Mouse (Mus musculus) splenic B cell, adult 2 months (primary cell): Measurements from ENCODE around the gene Fgd3.
A peak's percentile ranks its signal among the peaks of the same experiment; 100 is the strongest.

ENCODE experiments used
- DNase-seq: peaks from one replicate; pipeline ENCODE4 v3.0.0-alpha.2; 2011; ENCODE audit warnings: low read depth, low spot score
- H3K27me3 ChIP-seq: 2 replicates; pipeline ENCODE4 v1.6.1; 2012; ENCODE audit warnings: mild to moderate bottlenecking, low read length, moderate library complexity, mixed read lengths; ENCODE audit not compliant: control insufficient read depth, poor library complexity, insufficient read depth, severe bottlenecking
- H3K36me3 ChIP-seq: 2 replicates; pipeline ENCODE4 v1.6.1; 2012; ENCODE audit warnings: mild to moderate bottlenecking, low read length, moderate library complexity, mixed read lengths; ENCODE audit not compliant: control insufficient read depth, poor library complexity, insufficient read depth, severe bottlenecking

Fgd3 gene

DNA sequence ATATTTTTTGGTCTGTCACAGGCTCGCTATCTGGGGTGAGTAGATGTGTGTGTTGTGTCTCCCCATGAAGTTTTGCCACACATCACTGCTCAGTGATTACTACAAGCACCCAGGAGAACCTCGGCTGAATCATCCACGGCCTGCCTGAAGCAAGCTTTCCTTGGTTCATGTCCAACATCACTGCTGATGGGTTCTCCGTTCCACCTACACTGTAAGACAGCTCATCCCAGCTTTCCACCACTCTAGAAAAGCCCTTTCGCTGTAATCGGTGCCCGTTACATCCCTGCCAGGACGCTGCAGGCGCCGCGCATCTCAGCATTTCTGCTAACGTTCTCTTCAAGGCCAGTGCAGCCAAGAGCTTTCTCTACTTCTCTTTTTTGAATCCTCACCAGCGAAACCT, 67.4 kb downstream of the Fgd3 start:
- Histone ChIP-seq H3K27me3 (no peaks in the 10 kb centered on the region), H3K36me3 (no peaks in the 10 kb centered on the region)
- DNase-seq: no peak

DNA sequence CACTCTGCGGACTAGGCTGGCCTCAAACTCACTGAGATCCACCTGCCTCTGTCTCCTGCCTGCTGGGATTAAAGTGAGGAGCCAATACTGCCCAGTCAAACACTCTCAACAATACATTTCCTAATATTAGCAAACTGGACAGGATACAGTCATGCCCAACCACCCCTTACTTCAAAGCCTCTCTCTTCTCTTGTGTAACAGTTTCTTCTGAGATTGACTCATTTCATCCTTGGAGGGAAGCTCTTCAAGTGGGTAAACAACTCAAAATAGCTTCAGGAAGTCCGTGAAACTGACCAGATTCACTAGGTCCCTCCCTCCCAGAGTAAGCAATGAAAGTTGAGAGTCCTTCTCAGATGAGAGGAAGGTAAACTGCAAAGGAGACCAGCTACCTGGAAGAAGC, 68.0 kb downstream of the Fgd3 start:
- no peaks in the 10 kb centered on the region for H3K27me3 ChIP-seq
- DNase-seq: no peak
- H3K36me3 ChIP-seq: no peaks in the 10 kb centered on the region

DNA sequence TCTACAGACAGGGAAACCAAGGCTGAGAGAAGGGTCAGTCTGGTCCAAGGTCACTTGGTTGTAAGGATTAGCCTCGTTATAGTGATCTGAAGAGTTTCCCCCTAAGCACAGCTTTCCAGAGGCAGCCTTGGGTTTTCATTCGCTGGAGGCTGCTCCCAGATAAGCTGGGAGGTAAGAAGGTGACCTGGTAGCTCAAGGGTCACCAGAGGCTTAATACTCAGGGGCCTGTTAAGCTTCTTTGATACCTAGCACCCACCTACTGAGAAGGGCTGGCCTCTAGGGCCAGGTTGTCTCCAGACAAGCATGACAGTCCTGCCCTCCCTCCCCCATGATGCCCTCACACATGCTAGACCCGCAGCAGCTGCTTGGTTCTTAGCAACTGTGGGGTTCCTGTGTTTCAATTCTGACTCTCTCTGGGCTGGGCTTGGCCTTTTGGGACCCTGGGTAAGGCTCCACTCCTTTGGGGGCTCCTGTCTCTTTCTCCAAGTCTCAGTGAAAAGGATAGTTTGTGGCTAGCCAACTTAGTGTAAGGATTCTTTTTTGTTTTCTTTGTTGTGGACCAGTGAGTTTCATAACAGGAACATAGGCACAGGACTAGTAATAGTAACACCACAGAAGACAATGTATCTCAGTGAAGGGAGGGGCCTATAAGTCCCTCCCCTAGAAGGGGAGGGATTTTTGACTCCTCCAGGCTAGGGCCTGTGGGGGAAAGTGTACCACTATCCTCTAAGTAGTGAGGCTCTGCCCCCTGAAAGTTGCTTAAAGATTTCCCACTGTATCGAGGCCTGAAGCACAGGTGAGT, 69.2 kb downstream of the Fgd3 start:
- peak; percentile 74 for DNase-seq
- H3K36me3 ChIP-seq: no peaks in the 10 kb centered on the region
- H3K27me3 ChIP-seq: no peaks in the 10 kb centered on the region

DNA sequence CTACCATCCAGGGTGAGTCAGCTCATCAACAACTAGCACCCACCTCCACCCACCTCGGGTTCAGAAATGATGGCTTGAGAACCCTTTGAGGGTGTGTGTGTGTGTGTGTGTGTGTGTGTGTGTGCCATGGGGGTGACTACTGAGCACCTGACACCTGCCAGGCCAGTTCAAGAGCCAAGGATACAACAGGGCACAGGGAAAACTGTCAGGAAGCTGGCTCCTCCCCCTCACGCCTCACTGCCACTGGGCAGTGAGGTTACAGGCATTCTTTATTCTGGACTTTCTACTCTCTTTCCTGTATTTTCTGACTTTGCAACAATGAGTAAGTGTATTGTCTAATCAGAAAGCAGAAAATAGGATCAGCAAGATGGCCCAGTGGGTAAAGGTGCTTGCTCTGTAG, 70.5 kb downstream of the Fgd3 start:
- no peaks in the 10 kb centered on the region for H3K36me3 ChIP-seq
- H3K27me3 ChIP-seq: no peaks in the 10 kb centered on the region
- no peak for DNase-seq

DNA sequence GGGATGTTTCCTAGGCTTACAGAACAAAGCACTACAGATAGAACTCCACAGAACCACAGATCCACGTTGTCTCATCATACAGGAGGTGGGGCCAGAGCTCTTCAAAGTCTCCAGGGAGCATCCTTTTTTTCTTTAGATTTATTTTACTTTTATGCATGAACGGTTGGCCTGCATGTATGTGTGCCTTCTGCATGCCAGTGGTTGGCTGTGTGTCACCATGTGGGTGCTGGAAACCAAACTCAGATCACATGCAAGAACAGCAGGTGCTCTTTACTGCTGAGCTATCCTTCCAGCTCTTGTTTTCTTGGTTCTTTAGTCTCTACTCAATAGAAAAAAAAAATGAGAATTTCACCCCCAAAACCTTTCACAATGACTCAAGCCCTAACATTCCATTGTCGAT, 71.2 kb downstream of the Fgd3 start:
- no peaks in the 10 kb centered on the region for H3K36me3 ChIP-seq
- peak; percentile 81 for DNase-seq
- no peaks in the 10 kb centered on the region for H3K27me3 ChIP-seq

DNA sequence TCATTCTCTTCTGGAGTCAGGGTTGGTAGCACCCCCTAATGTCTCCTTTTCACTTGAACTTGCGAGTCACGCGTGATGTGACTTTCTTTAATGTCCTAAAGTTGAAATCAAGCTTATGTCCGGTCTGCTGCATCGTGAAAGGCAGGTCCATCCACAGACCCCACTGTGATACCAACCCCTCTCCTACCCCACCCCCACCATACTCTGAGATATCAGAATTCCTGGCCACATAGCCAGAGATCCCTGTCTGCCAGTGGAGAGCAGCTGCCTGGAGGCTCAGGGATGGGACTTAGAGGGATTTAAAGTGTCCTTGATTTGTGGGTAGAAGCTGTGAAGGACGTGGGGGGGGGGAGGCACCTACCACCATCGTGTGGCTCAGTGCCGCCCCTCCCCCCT, 71.6 kb downstream of the Fgd3 start, which contains the start of gene Susd3:
TSS of gene Susd3 (minus strand) at position 240 of the 396 bp plus-strand sequence.
- no peaks in the 10 kb centered on the region for H3K27me3 ChIP-seq
- no peak for DNase-seq
- H3K36me3 ChIP-seq: no peaks in the 10 kb centered on the region

DNA sequence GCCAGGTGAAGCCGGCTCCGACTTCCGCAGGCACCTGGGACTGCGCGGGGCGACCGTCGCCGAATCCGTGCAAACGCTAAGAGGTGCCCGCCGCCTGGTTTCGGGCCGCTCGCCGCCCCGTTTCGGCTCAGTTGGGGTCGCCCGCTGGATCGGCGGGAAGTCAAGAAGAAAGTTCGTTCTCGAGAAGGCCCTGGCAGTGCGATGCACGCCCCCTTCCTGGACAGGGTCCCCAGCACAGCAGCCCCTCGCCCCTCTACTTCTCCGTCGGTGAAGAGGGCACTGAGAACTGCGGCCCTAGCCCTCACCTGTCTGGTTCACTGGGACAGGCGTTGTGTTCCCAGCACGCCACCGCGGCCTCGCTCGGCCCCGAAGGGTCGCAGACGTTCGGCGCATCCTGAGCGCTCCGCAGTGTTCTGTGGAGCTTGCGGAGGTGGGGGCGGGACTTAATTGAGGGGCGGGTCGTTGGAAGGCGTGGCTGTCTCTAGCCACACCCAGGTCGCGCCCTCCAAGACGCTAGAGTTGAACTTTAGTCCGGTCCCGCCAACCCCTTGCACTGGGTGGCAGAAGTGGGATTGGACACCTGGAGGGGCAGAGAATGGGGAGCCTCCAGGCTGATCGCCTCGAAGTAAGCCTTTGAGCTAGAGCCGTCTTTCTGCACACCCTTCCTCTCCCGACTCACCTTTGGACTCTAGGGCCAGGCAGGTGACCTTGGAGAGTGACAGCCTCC, 72.2 kb downstream of the Fgd3 start:
- peak; percentile 86 for DNase-seq
- H3K36me3 ChIP-seq: no peaks in the 10 kb centered on the region
- H3K27me3 ChIP-seq: no peaks in the 10 kb centered on the region

DNA sequence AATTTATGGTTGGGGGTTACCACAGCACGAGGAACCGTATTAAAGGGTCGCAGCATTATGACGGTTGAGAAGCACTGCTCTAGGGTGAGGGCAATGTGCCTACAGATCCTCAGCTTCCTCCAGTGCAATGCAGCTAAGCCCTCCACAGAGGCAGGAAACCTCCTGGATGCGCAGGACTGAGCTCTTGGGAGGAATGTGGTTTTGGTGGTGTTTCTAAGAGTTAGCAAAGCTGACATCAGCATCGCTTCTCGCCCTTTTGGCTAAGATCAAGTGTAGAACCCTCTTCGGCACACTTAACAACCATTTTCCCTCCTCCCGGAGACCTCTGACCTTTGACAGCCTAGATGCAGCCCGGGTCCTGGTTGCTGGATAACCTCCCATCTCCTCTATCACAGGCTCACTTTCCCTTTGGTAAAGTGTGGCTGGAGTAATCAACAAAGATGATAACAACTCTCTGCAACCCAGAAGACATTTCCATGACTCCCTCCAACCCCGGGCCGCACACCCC, 72.8 kb downstream of the Fgd3 start:
- Histone ChIP-seq H3K27me3 (no peaks in the 10 kb centered on the region), H3K36me3 (no peaks in the 10 kb centered on the region)
- DNase-seq: no peak

DNA sequence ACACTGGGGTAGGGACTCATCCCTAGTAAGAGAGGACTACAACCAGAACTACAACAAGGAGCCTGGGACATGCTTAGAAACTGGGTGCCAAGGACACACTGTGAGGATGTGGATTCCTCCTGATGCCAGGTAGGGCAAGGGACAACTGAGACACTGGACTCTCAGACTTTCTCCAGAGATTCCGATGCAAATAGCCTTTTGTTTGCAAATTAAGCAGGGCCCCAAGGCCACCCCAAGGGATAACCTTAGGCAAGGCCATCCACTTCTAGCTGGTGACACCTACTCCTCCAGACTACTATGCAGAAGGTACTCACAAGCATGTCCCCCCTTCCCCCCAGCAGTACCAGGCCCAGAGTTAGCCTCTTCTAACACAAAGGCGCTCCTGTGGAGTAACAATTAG, 73.5 kb downstream of the Fgd3 start:
- no peaks in the 10 kb centered on the region for H3K27me3 ChIP-seq
- H3K36me3 ChIP-seq: no peaks in the 10 kb centered on the region
- no peak for DNase-seq

DNA sequence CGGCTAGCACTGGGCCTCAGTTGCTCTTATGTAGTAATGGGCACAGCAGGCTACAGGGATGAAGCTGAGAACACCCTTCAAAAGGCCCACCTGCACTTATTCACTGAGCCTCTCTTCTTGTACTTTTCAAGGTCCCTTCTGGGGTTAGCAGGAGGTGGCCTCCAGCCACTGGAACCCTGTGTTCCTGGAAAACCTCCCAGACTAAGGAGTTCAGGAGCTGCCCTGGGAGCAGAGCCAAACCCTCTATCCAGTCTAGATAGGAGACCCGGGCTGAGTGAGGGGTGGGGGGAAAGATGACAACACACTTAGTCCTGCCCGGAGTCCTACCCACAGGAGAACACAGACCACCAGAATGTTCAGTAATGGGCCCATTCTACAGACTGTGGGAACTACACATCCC, 74.1 kb downstream of the Fgd3 start:
- DNase-seq: no peak
- H3K27me3 ChIP-seq: no peaks in the 10 kb centered on the region
- no peaks in the 10 kb centered on the region for H3K36me3 ChIP-seq

DNA sequence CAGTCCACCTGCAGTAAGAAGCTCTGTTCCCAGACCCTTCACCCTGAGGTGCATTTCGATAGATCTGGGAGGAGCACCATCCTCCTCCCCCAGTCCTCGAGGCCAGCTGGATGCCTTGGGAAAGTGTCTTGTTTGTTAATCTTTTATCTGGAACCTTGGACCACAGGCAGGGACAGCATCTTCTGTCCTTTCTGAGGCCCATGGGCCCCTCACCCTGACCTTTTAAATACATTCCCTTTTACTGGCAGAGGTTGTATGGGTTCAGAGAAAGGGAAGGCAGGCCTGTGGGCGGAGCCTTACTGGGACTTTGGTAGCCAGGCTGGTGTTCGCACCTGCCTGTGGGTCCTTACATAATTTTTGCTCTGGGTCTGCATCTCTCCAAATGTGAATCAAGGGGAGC, 74.9 kb downstream of the Fgd3 start:
- no peaks in the 10 kb centered on the region for H3K36me3 ChIP-seq
- no peak for DNase-seq
- H3K27me3 ChIP-seq: no peaks in the 10 kb centered on the region

DNA sequence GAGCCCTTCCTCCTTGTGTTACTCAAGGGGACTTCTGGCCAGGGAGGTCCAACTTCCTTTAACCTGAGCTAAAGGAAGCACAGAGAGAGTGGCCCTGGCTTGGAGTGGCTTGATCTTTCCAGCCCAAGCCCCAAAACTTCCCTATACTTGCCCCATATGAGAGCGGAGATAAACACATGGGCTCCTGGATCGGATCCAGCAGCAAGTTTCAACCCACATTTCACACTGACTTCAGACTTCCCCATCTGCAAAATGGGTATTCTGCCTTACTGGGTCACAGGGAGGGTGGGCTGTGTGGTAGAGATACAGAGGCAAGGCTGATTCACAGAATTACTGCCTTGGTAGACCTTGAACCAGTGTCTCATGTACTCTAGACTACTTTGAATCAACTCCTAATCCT, 76.6 kb downstream of the Fgd3 start:
- Histone ChIP-seq H3K27me3 (no peaks in the 10 kb centered on the region), H3K36me3 (peaks cover 3% of the 10 kb centered on the region)
- DNase-seq: no peak

DNA sequence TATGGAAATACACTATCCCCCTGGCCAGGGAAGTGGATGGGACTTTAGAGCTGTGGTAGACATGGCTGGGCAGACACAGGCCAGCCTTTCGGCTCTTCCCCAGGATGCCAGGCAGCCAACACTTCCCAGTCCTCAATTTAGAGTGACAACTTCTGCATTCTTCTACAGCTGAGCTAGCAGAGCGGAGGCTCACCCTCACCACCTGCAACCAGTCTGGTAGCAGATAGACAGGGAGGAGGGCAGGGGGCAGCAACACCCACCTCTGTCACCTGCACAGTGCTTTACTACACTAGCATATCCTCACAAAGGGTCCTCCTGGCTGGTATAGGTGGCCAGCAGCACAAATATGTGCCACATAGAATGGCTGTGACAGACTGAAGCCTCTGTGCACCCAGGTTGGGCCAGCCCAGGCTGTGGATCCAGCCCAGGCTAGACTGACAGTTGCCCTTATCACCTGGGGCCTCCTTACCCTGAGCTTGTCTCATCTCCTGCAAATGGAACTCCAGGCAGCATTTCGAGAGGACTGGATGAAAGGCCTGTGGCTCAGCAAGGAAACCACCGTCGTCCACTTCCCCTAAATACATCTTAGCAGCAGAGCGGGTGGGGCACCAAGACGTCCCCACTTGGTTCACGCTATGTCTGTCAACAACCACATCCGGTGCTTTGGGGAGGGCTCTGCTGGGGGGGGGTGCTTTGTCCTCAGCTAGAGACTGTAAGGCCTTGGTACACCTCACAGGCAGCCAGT, 77.6 kb downstream of the Fgd3 start:
- H3K27me3 ChIP-seq: no peaks in the 10 kb centered on the region
- H3K36me3 ChIP-seq: peaks cover 3% of the 10 kb centered on the region
- DNase-seq: peak; percentile 94

DNA sequence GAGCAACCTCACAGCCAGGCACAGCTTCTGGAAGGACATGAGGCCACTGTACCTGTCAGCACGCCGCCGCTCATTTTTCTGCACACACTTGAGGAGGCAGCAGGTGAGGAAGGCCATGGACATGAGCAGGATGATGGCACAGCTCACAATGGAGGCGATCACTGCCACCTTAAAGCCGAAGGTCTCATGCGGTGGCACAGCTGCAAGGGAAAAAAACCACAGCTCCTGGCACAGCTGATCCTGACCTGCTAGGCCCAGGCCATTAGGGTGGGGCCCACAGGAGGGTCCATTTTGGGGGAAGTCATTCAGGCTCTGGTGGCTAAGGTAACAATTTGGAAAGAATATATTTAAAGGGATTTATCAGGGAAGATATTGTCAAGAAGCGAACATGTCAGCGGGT, 81.4 kb downstream of the Fgd3 start:
- Histone ChIP-seq H3K27me3 (no peaks in the 10 kb centered on the region), H3K36me3 (peaks cover 8% of the 10 kb centered on the region)
- DNase-seq: no peak

DNA sequence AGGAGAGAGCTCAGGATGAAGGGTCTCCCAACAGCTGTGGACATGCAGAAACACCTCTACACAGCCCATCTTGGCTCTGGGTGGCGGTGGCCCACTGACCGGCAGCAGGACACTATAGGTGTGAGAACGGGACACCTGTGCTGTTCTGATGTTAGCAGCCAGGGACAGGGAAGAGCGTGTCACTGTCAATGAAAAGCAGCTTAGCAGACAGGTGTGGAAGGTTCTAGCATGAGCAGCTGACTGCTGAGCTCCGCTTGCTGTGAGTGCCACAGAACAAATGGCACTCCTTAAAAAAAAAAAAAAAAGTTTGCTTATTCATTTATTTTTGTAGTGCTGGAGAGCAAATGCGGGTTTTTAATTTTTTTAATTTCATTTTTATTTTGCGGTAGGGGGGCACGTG, 82.5 kb downstream of the Fgd3 start:
- H3K27me3 ChIP-seq: no peaks in the 10 kb centered on the region
- DNase-seq: no peak
- peaks cover 10% of the 10 kb centered on the region for H3K36me3 ChIP-seq
